Mouse (Mus musculus): ENCODE results near the gene Glp2r.

- TF ChIP-seq CTCF (IDR thresholded peaks at IDR 0.05; ENCODE audit: control insufficient read depth, insufficient read depth, insufficient read length) = no peak
- TF ChIP-seq MYOD1 (IDR thresholded peaks at IDR 0.05; ENCODE audit: control insufficient read depth, insufficient read length, low read depth) = no peak
- no peak for TF ChIP-seq MAX (IDR thresholded peaks at IDR 0.05)
- no peak for TF ChIP-seq USF1 (IDR thresholded peaks at IDR 0.05; ENCODE audit: low read depth)
Measured at GRCm38 (mm10) chr11:67636201-67636600, 134.8 kb downstream of the Glp2r start.

Data from C2C12 (cell line).